Mouse (Mus musculus) small intestine, adult 2 months (tissue): ENCODE measurements at regions not wholly inside any gene's neighbourhood (a gene's known extent, or its start where the extent isn't known, plus 50 kb on each side); places are given as distances from the start of the nearest gene placed in this dataset.

Experiments used
- CTCF ChIP-seq: fragments of 200-500 bp; IDR thresholded peaks from 2 replicates; pipeline ENCODE4 v1.5.1; 2012; ENCODE audit warnings: low read depth, mild to moderate bottlenecking, control low read depth, inconsistent platforms, low read length, moderate library complexity, mixed read lengths; ENCODE audit not compliant: insufficient replicate concordance, insufficient read length; ENCODE audit errors: extremely low read depth
- POLR2A ChIP-seq: fragments of 200-500 bp; IDR thresholded peaks from 2 replicates; pipeline ENCODE4 v1.6.1; 2012; ENCODE audit warnings: low read depth, mild to moderate bottlenecking, control low read depth, inconsistent platforms, low read length, moderate library complexity

- TF ChIP-seq POLR2A (no peak), CTCF (no peak)
Observed at GRCm38 (mm10) chr13:35159456-35159855, 132.6 kb upstream of the Eci2 start.
